Mouse (Mus musculus) hindbrain, embryonic 16.5 days (tissue): Measurements from ENCODE around the gene Avpi1. TPM values are rescaled to one million over a fixed set of nuclear protein-coding genes. Genes with fewer than 3 reads are reported as not detected.
A peak's percentile ranks its signal among the peaks of the same experiment; 100 is the strongest.

Source experiments
- ATAC-seq: fragments of 200-750 bp; cut with Nextera tagmentation; 2 replicates; pipeline ENCODE4 v1.8.0; 2017; ENCODE audit warnings: moderate TSS enrichment, moderate library complexity
- H3K27ac ChIP-seq: fragments of 300-500 bp; sonication (generic); 2 replicates; pipeline ENCODE4 v1.5.1; 2014; ENCODE audit warnings: low read depth, mild to moderate bottlenecking, control low read depth, low read length, moderate library complexity
- H3K27me3 ChIP-seq: fragments of 300-500 bp; sonication (generic); replicated peaks from 2 replicates; pipeline ENCODE4 v1.6.1; 2014; ENCODE audit warnings: low read length; ENCODE audit not compliant: control insufficient read depth, insufficient read depth
- H3K36me3 ChIP-seq: fragments of 300-500 bp; sonication (generic); 2 replicates; pipeline ENCODE4 v1.6.1; 2014; ENCODE audit warnings: mild to moderate bottlenecking, low read length, moderate library complexity, mixed read lengths; ENCODE audit not compliant: control insufficient read depth, insufficient read depth
- H3K4me1 ChIP-seq: fragments of 300-500 bp; sonication (generic); 2 replicates; pipeline ENCODE4 v1.6.1; 2014; ENCODE audit warnings: low read depth, low read length; ENCODE audit not compliant: control insufficient read depth, insufficient read depth
- H3K4me2 ChIP-seq: fragments of 300-500 bp; sonication (generic); 2 replicates; pipeline ENCODE4 v1.6.1; 2014; ENCODE audit warnings: mild to moderate bottlenecking, low read length, control low read depth, moderate library complexity
- H3K4me3 ChIP-seq: fragments of 300-500 bp; sonication (generic); 2 replicates; pipeline ENCODE4 v1.5.1; 2014; ENCODE audit warnings: mild to moderate bottlenecking, low read length, control low read depth, moderate library complexity
- H3K9ac ChIP-seq: fragments of 300-500 bp; sonication (generic); 2 replicates; pipeline ENCODE4 v1.6.1; 2014; ENCODE audit warnings: low read depth, mild to moderate bottlenecking, control low read depth, low read length, moderate library complexity
- H3K9me3 ChIP-seq: fragments of 300-500 bp; sonication (generic); 2 replicates; pipeline ENCODE4 v1.6.1; 2014; ENCODE audit warnings: mild to moderate bottlenecking, low read length, moderate library complexity; ENCODE audit not compliant: control insufficient read depth
- WGBS: fragments of 180-500 bp; shearing (Covaris S2); extraction: QIAGEN DNeasy Blood & Tissue Kit; methylation state at CpG from one replicate; pipeline ENCODE4 v1.1.7; 2014; 5-methylcytosine and 5-hydroxymethylcytosine counted together
- polyA plus RNA-seq: library from polyadenylated mRNA; unstranded; fragments of >200 nt; fragmentation: Nextera tagmentation; extraction: Ambion mirVana; gene quantifications from 2 replicates; pipeline ENCODE4 v1.2.1, GENCODE M21; 2015

The Avpi1 gene
- 12.2 and 12.6 TPM in 2 replicates for polyA plus RNA-seq

DNA sequence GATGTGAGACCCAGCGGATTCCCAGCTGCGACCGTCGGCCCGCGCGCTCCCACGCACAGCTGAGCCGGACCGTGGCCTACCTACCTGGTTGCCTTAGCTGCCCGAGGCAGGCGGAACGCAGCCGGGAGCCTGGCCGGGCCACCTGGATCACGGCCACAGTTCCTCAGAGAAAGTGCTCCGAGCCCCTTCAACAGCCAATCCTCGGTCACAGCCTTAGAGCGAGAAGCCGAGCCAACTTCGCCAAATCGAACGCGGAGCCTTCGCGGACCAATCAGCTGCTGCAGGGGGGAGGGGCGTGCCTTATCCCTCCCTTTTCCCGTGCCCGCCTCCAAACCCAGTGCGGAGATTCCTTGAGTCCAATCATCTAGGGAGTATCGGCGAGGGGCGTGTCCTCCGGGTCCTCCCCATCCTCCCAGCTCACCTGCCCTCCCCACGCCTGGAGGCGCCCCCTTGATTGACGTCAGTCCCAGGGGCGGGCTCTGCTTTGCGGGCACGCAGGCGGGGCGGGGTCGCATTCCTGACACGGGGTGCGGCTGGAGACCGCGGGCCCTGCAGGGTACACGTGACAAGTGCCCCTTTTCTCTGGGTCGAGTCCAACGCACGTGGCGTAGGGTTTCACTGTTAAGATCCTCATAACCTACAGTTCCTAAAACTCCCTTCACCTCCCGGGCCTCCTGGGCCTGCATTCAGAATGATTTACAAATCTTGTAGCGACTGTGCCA, at the start of gene Avpi1:
Gene Avpi1 (minus strand): TSS at position 273 of the 722 bp plus-strand sequence.
- Histone ChIP-seq H3K36me3 (no peaks in the 10 kb centered on the region), H3K4me2 (peak within 1 kb of the TSS; percentile 92), H3K4me3 (peak within 1 kb of the TSS; percentile 49), H3K27me3 (no peaks in the 10 kb centered on the region), H3K9ac (peak within 1 kb of the TSS; percentile 79), H3K27ac (peak within 1 kb of the TSS; percentile 37; the same call in 1 of the 2 replicates), H3K9me3 (no peaks in the 10 kb centered on the region), H3K4me1 (peaks cover 8% of the 10 kb centered on the region)
- whole genome bisulfite sequencing = under 1% methylated on average over 52 of the region's 54 CpGs
- ATAC-seq = peak; percentile 96

DNA sequence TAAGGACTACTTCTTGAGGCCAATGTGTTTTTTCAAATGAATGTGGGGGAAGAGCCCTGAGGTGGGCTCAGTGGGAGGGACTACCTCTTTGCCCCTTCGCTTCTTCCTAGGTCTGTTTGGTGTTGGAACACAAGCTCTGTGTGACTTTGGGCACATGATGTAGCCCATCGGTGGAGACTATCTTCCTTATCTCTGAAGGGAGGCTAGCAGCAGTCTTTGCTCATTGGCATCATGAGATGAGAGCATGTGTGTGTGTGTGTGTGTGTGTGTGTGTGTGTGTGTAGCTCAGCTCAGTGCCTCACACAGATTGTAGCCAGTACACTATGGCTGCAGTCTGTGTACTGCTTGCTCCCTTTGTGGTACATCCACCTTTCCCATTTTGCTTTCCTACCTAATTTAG, 48.6 kb upstream of the Avpi1 start:
- Histone ChIP-seq H3K27ac (no peak overlapping the region), H3K9ac (no peak overlapping the region), H3K9me3 (no peaks in the 10 kb centered on the region), H3K4me2 (no peak overlapping the region), H3K4me1 (peaks cover 2% of the 10 kb centered on the region; the same call in 1 of the 2 replicates), H3K4me3 (no peak overlapping the region), H3K27me3 (no peaks in the 10 kb centered on the region), H3K36me3 (peaks cover 17% of the 10 kb centered on the region)
- ATAC-seq = no peak
- WGBS = 88% methylated on average over 2 of the region's 2 CpGs

DNA sequence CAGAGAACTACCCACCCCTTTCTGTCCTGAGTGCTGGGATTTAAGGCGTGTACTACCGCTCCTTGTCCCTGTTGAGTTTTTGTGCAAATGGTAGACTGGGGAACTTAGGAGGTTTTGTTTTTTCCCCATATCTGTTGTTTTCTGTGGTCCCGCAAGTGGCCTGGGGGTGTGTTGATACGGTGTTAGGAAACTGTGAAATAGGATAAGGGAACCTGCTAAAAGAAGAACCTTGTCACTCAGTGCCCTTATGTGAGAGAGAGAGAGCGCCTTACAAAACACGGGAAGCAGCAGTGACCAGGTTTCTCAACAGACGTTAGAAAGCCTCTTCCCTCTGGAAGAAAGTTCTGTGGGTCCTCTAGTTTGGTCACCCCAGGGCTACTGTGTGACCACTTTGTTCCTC, 48.0 kb upstream of the Avpi1 start:
- H3K9ac ChIP-seq = no peak overlapping the region
- no peak overlapping the region for H3K27ac ChIP-seq
- peaks cover 17% of the 10 kb centered on the region for H3K36me3 ChIP-seq
- H3K4me3 ChIP-seq = no peak overlapping the region
- H3K9me3 ChIP-seq = no peaks in the 10 kb centered on the region
- no peaks in the 10 kb centered on the region for H3K27me3 ChIP-seq
- H3K4me2 ChIP-seq = no peak overlapping the region
- WGBS = 86% methylated on average over 7 of the region's 7 CpGs
- no peak for ATAC-seq
- peaks cover 4% of the 10 kb centered on the region for H3K4me1 ChIP-seq

DNA sequence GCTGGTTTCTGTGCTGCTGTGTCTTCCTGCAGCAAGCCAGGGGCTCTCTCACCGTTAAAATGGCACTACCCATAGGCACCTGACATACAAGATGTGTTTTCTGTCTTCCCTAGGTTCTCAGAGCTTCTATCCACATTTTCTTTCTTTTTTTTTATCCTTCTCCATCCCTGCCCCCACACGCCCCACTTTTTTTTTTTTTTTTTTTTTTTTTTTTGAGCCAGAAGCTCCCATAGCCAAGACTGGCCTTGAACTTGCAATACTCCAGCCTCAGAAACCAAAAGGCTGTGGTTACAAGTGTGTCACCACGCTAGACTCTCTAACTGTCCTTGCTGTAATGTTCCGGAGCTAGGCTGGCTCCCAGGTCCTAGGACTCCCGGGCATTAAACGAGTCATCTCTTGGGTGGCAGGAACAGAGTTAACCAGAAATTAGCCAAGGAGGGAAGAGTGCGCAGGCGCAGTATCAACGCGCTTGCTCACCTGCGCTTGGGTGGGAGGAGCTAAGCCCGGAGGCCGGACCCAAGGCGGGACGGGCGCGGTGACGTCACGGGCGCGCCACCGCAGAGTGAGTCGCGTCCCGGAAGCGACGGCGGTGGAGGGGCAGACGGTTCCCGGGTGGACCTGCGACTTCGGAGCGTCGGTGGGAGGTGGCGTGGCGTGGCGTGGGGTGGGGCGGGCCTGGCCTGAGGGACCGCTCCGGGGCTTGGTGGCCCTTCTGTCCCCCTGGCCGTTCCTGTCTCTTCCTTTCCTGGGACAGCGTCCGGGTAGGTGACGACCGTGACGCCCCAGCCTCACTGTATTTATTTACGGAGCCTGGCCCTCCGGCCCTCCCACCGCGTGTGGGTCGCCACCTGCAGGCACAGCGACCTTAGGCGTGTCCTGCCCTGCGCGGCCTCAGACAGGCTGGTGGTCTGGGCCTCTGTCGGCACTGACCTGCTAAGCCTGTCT, 41.4 kb upstream of the Avpi1 start:
- H3K4me2 ChIP-seq = peak overlapping the region; percentile 78
- H3K4me3 ChIP-seq = peak overlapping the region; percentile 83
- 2% methylated on average over 48 of the region's 56 CpGs for WGBS
- no peaks in the 10 kb centered on the region for H3K36me3 ChIP-seq
- peak; percentile 94 for ATAC-seq
- H3K27me3 ChIP-seq = peaks cover 9% of the 10 kb centered on the region
- H3K9ac ChIP-seq = peak overlapping the region; percentile 74
- H3K27ac ChIP-seq = peak overlapping the region; percentile 36; the same call in 1 of the 2 replicates
- H3K9me3 ChIP-seq = no peaks in the 10 kb centered on the region
- peaks cover 24% of the 10 kb centered on the region for H3K4me1 ChIP-seq

DNA sequence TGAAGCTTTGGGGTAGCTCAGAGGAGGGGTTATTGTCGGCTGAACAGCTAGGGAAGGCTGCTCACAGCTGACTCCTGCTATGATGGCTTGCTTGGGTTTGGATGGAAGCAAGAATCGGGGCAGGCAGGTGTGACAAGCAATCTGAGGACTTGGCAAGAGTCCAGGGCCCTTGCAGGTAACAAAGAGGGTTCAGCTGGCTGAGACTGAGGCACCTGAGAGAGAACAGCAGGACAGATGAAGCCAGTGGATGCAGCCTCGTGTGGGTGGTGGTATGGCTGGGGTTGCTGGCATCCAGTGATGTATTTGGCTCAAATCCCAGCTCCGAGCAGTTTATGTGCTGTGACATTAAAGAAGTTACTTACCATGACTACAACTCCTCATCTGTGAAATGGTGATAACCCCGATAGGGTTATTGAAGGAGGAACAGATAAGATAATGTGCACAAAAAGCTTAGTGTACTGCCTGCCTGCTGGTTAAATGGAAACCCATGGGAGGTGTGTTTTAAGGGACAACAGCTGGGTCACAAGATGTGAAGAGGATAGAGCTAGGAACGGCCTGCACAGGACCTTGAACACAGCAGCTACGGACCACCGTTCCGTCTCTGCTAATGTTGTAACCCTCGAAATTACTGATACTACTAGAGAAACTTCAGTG, 40.6 kb upstream of the Avpi1 start:
- Histone ChIP-seq H3K4me2 (peak overlapping the region; percentile 78; the same call in 1 of the 2 replicates), H3K27me3 (peaks cover 9% of the 10 kb centered on the region), H3K9me3 (no peaks in the 10 kb centered on the region), H3K4me1 (peaks cover 24% of the 10 kb centered on the region), H3K9ac (peak overlapping the region; percentile 74), H3K36me3 (no peaks in the 10 kb centered on the region), H3K27ac (peak overlapping the region; percentile 24; the same call in 1 of the 2 replicates), H3K4me3 (peak overlapping the region; percentile 83; the same call in 1 of the 2 replicates)
- WGBS = 55% methylated on average over 10 of the region's 10 CpGs
- 0 out of 2 replicates have a peak, but pooled peaks have one; percentile 2 for ATAC-seq

DNA sequence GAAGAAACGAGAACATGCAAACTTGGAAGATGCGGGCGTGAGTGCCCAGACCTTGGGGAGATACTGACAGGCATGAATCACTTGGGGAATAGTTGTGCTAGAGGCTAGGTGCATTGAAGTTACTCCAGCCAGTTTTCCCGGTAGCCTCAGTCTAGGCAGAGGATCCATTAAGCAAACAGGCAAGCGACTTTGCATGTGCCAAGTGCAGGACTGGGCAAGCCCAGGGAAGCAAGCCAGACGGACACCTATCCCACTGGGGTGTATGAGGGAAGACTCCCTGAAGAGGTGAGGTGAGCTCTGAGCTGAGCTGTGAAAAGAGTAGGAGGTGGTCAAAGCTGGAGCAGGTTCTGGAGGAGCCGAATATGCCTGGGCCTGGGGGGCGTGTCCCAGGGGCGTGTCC, 38.6 kb upstream of the Avpi1 start:
- Histone ChIP-seq H3K9ac (no peak overlapping the region), H3K9me3 (no peaks in the 10 kb centered on the region), H3K4me1 (peaks cover 22% of the 10 kb centered on the region), H3K36me3 (no peaks in the 10 kb centered on the region), H3K4me2 (no peak overlapping the region), H3K27ac (no peak overlapping the region), H3K27me3 (peaks cover 9% of the 10 kb centered on the region), H3K4me3 (no peak overlapping the region)
- ATAC-seq = no peak
- WGBS = 71% methylated on average over 9 of the region's 9 CpGs

DNA sequence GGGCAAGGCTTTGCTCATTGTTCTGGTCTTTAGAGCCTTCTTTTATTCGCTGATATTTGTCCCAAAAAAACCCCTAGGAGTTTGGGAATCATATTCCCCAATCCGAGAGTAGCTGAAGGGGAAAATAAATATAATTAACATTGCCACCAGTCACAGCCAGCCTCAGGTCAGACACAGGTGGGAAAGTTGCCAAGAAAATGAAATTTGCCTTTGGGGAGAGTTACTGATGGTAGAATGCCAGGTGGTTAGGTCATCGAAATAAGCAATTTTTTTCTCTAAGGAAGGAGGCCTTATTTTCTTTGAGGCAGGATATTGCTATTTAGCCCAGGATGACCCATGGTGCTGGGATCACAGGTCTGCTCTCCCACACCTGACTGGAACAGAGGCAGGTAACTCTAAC, 37.9 kb upstream of the Avpi1 start:
- Histone ChIP-seq H3K4me1 (peaks cover 19% of the 10 kb centered on the region), H3K4me3 (no peak overlapping the region), H3K27me3 (peaks cover 9% of the 10 kb centered on the region), H3K4me2 (no peak overlapping the region), H3K9me3 (no peaks in the 10 kb centered on the region), H3K9ac (no peak overlapping the region), H3K36me3 (no peaks in the 10 kb centered on the region), H3K27ac (no peak overlapping the region)
- 31% methylated on average over 3 of the region's 3 CpGs for WGBS
- ATAC-seq = no peak

DNA sequence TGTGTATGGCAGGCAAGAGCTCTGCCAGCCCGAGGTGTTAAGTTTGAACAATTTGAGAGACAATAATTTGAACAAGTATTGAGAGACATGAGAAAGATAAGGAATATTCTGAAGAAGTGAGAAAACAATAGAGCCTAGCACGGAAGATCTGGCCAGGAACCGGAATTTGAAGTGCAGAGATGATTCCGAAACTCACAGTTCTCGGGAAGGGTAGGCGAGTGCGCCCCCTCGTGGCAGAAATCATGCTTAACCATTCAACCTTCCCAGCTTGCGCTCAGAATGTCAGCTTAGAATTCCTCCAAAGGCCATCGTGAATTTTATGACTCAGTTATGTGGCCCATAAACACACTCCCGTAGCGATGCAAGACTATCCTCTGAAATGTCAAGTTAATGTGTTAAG, 37.3 kb upstream of the Avpi1 start:
- Histone ChIP-seq H3K27ac (no peak overlapping the region), H3K9ac (peak overlapping the region; percentile 0; the same call in 1 of the 2 replicates), H3K36me3 (no peaks in the 10 kb centered on the region), H3K4me1 (peaks cover 13% of the 10 kb centered on the region), H3K4me3 (no peak overlapping the region), H3K27me3 (peaks cover 9% of the 10 kb centered on the region), H3K4me2 (peak overlapping the region; percentile 47), H3K9me3 (no peaks in the 10 kb centered on the region)
- WGBS = 5% methylated on average over 12 of the region's 12 CpGs
- ATAC-seq = no peak
